Mouse (Mus musculus) ES-Bruce4 (cell line): ENCODE measurements around the gene Pcbd2. TPM values are rescaled to one million over a fixed set of nuclear protein-coding genes. Genes with fewer than 3 reads are reported as not detected.

Source experiments
- H3K27ac ChIP-seq: 2 replicates; pipeline ENCODE4 v1.5.1; 2012; ENCODE audit warnings: low read length, inconsistent platforms; ENCODE audit not compliant: insufficient read depth
- H3K27me3 ChIP-seq: 2 replicates; pipeline ENCODE4 v1.6.1; 2012; ENCODE audit warnings: mild to moderate bottlenecking, low read length, inconsistent platforms; ENCODE audit not compliant: control insufficient read depth, poor library complexity, insufficient read depth, severe bottlenecking
- H3K36me3 ChIP-seq: 2 replicates; pipeline ENCODE4 v1.6.1; 2012; ENCODE audit warnings: inconsistent platforms, mild to moderate bottlenecking, low read length, moderate library complexity; ENCODE audit not compliant: control insufficient read depth, poor library complexity, insufficient read depth, severe bottlenecking
- H3K4me1 ChIP-seq: one replicate; pipeline ENCODE4 v1.8.1; 2011; ENCODE audit warnings: low read length; ENCODE audit not compliant: control insufficient read depth, insufficient read depth
- H3K4me3 ChIP-seq: 2 replicates; pipeline ENCODE4 v1.5.1; 2011; ENCODE audit warnings: low read depth, mild to moderate bottlenecking, low read length
- H3K9ac ChIP-seq: 2 replicates; pipeline ENCODE4 v1.6.1; 2012; ENCODE audit warnings: low read depth, mild to moderate bottlenecking, inconsistent platforms; ENCODE audit not compliant: poor library complexity, severe bottlenecking
- H3K9me3 ChIP-seq: replicated peaks from 2 replicates; pipeline ENCODE4 v1.6.1; 2012; ENCODE audit warnings: mild to moderate bottlenecking, low read length, inconsistent platforms; ENCODE audit not compliant: control insufficient read depth, poor library complexity, insufficient read depth, severe bottlenecking
- CTCF ChIP-seq: IDR thresholded peaks from one replicate; pipeline ENCODE4 v1.8.1; 2011; ENCODE audit warnings: low read depth, low read length
- EP300 ChIP-seq: IDR thresholded peaks from 2 replicates; pipeline ENCODE4 v1.6.1; 2011; ENCODE audit warnings: low read depth, low read length; ENCODE audit not compliant: insufficient read depth
- POLR2A ChIP-seq: IDR thresholded peaks from one replicate; pipeline ENCODE4 v1.8.1; 2011; ENCODE audit warnings: low read length; ENCODE audit not compliant: insufficient read depth
- polyA plus RNA-seq: library from polyadenylated mRNA; stranded (reverse); fragments of >200 nt; gene quantifications from 2 replicates; pipeline ENCODE4 v1.2.4, GENCODE M21; 2011; ENCODE audit warnings: low read depth; ENCODE audit not compliant: missing spikeins, insufficient read depth, insufficient read length

Gene Pcbd2
- polyA plus RNA-seq, 1 experiment: 16.5 TPM

DNA sequence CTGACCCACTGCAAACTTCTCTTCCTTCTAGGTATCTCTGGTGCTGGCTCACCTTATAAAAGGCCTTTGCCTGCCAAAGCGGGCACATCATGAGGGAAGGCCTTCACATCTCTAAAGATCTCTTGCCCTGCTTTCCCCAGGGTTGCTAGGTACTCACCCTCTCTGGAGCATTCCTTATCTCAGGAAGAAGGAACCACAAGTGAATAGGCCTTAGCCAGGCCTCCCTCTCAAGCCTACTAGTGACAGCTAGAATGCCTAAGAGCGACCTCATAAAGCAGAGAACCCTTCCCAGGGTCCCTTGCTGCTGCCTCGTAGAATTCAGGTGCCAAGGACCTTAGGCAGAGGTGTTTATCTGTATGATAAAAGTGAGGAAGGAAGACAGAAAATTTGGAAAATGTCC lies 57.1 kb downstream of the Pcbd2 start, which contains the start of gene Catsper3:
TSS of gene Catsper3 (plus strand) at position 301 of the 400 bp plus-strand sequence.
- Histone ChIP-seq H3K9ac (no peak within 1 kb of the TSS), H3K27me3 (no peaks in the 10 kb centered on the region)
- TF ChIP-seq CTCF: no peak
- TF ChIP-seq POLR2A: no peak

DNA sequence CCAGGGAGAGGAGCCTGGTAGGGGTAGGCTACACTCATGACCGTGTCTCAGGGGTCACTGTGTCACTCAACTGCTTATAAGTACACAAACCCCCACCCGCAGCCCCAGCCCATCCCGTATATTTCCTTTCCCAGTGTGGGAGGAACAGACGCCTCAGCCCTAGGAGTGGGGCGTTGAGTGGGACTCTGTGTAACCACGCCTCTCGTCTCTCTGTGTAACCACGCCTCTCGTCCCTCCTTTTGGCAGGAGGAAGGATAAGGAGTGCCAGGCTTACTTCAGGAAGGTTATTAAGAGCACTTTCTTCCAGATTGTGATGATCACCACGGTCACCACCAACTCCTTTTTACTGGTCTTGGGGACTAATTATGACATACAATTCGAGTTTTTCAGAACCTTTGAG lies 59.0 kb downstream of the Pcbd2 start:
- peaks cover 10% of the 10 kb centered on the region for H3K9me3 ChIP-seq
- H3K4me1 ChIP-seq: no peaks in the 10 kb centered on the region
- H3K36me3 ChIP-seq: no peaks in the 10 kb centered on the region
- no peak overlapping the region for H3K27ac ChIP-seq
- no peak overlapping the region for H3K4me3 ChIP-seq
- H3K9ac ChIP-seq: no peak overlapping the region
- no peak for TF ChIP-seq CTCF
- no peak for TF ChIP-seq EP300
- no peak for TF ChIP-seq POLR2A
- no peaks in the 10 kb centered on the region for H3K27me3 ChIP-seq

More for the DNA sequence above, 57.1 kb downstream of the Pcbd2 start, which contains the start of gene Catsper3:
- H3K4me1 ChIP-seq: no peaks in the 10 kb centered on the region
- H3K9me3 ChIP-seq: peaks cover 7% of the 10 kb centered on the region
- H3K4me3 ChIP-seq: no peak within 1 kb of the TSS
- no peak within 1 kb of the TSS for H3K27ac ChIP-seq
- no peaks in the 10 kb centered on the region for H3K36me3 ChIP-seq

DNA sequence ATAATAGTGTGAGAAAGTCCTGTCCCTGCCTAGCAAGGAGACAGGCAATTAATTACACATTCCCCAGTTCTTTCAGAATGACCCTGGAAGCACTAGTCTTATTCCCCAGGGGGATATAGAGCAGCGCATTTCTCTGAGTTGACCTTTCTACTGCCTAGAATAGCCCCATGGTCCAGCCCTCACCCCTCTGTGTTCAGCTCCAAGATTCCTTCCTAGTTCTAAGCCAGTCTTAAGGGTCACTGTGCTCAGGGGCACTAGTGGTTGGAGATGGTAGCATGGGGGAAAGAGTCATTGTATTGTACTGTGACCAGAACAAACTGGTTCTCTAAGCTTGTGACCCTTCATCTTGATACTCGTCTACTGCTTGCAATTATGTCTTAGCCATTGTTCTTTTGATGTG lies 74.1 kb downstream of the Pcbd2 start:
- Histone ChIP-seq H3K9ac (no peak overlapping the region), H3K27ac (no peak overlapping the region), H3K4me1 (no peaks in the 10 kb centered on the region), H3K9me3 (no peaks in the 10 kb centered on the region), H3K4me3 (no peak overlapping the region), H3K27me3 (no peaks in the 10 kb centered on the region), H3K36me3 (no peaks in the 10 kb centered on the region)
- TF ChIP-seq EP300 (no peak), CTCF (no peak), POLR2A (no peak)

DNA sequence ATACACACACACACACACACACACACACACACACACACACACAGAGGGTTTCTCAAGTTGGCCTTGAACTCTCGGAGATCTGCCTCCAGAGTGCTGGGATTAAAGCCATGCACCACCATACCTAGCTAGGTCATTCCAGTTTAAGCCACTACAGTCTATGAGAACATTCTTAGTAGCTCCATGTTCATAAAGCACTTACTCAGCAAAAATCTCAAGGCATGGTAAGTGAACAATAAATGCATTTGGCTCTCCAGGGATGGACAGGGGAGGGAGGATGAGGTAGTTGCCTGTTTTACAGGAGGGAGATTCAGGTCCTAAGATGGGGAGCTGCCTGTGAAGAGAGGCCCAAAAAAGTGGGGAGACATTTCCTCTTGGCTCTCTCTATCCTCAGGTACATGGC lies 76.8 kb downstream of the Pcbd2 start:
- Histone ChIP-seq H3K9me3 (no peaks in the 10 kb centered on the region), H3K9ac (no peak overlapping the region), H3K36me3 (no peaks in the 10 kb centered on the region), H3K4me1 (no peaks in the 10 kb centered on the region), H3K27me3 (no peaks in the 10 kb centered on the region), H3K4me3 (no peak overlapping the region), H3K27ac (no peak overlapping the region)
- TF ChIP-seq CTCF: no peak

- Histone ChIP-seq H3K9me3 (no peaks in the 10 kb centered on the region), H3K27me3 (no peaks in the 10 kb centered on the region), H3K4me3 (no peak overlapping the region), H3K4me1 (no peaks in the 10 kb centered on the region), H3K27ac (no peak overlapping the region), H3K36me3 (no peaks in the 10 kb centered on the region), H3K9ac (no peak overlapping the region)
- TF ChIP-seq CTCF (peak; percentile 12), EP300 (no peak), POLR2A (no peak)
Measured at GRCm38 (mm10) chr13:55809041-55809623, 82.0 kb downstream of the Pcbd2 start.

DNA sequence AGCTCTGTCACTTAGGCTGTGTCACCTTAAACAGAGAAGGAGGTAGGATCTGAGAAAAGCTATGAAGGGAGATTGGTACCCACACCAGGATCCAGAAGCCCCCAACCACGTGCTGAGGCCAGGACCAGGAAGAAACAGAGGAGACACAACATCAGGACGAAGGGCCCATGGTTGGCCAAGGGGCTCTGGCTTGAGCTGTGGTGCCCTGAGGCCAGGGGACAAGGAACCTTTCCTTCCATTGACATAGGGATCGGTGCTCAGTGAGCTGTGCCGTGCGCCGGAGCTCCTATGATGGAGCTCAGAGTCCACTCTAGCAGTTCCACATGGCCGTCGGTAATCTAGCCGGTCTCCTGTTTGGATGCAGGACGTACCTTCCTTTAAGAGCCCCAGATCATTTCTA lies 82.5 kb downstream of the Pcbd2 start:
- Histone ChIP-seq H3K4me3 (no peak overlapping the region), H3K4me1 (no peaks in the 10 kb centered on the region), H3K27ac (no peak overlapping the region), H3K36me3 (no peaks in the 10 kb centered on the region), H3K9me3 (no peaks in the 10 kb centered on the region), H3K27me3 (no peaks in the 10 kb centered on the region), H3K9ac (no peak overlapping the region)
- TF ChIP-seq CTCF (no peak), EP300 (no peak), POLR2A (no peak)

- H3K9me3 ChIP-seq: no peaks in the 10 kb centered on the region
- H3K4me3 ChIP-seq: no peak overlapping the region
Measured at GRCm38 (mm10) chr13:55810947-55811346, 83.8 kb downstream of the Pcbd2 start.

More at GRCm38 (mm10) chr13:55810947-55811346, 83.8 kb downstream of the Pcbd2 start:
- Histone ChIP-seq H3K27me3 (no peaks in the 10 kb centered on the region), H3K36me3 (no peaks in the 10 kb centered on the region), H3K9ac (no peak overlapping the region), H3K4me1 (no peaks in the 10 kb centered on the region), H3K27ac (no peak overlapping the region)
- TF ChIP-seq EP300 (no peak), POLR2A (no peak), CTCF (no peak)
